Mouse (Mus musculus): Measurements from ENCODE around the gene Sipa1l3.

Sipa1l3 gene

DNA sequence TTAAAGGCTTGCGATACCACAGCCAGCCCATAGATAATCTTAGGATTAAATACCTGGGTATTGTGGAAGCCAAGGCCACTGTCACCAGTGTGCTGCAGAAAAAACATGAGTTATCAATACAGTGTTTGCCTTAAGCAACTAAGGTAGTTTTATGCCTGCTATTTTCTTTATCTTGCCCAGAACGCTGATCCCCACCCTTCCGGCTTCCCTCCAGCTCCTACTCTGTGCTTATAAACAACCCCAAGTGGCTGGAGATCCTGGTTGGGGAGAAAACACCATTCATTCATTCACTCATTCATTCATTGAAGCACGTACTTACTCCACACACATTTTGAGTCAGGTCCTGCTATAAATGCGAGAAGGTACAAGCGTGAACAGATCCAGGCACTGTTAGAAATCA lies 233.9 kb downstream of the Sipa1l3 start:
- no peak for DNase-seq (ENCODE audit: low spot score in 2 of 2)

- no peak for DNase-seq (ENCODE audit: low spot score in 2 of 2)
These were observed 234.6 kb downstream of the Sipa1l3 start for GRCm38 (mm10) chr7:29283876-29284275.

DNA sequence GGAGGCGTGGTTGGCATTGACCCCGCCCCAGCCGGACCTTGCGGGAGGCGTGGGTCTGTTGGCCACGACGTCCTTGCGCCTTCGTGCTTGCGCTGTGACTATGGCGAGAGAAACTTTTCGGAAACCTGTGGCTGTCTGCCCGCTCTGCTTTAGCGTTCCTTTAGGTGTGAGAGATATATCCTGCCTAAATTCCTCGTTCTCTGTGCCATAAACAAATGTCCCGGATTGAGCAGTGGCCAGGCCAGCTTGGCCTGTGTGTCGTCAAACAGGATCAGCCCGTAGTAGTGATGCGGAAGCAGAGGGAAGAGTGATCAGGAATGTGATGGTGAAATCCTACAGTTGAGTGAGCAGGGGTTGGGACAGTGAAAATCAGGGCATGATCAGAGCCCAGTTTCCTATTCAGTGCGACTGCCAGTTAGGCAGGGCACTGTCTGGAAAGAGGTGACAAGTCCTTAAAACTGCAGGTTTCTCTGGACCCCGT lies 236.3 kb downstream of the Sipa1l3 start:
- no peak for DNase-seq (ENCODE audit: low spot score in 2 of 2)

GRCm38 (mm10) chr7:29281201-29282073 lies 237.0 kb downstream of the Sipa1l3 start, which contains the start of gene Spint2:
Gene Spint2, minus strand, starts transcription at chr7:29281912.
- no peak for DNase-seq (ENCODE audit: low spot score in 2 of 2)

DNA sequence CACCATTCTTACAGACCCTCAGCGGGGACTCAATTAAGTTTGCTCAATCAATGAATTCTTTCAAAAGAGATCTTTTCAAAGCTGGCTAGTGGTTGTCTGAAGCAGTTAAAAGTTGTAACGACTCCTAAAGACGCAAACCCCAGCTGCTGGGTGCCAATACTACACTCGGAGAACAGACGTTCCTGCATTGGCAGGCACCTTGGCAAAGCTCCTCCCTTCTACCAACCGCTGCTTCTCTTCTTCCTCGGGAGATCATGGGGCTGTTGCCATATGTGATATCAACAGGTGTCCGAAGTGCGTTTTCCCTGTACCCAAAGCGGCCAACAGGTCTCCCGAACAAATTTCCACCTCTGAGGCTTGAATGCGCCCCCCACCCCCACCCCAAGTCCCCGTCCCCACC lies 237.6 kb downstream of the Sipa1l3 start:
- no peak for DNase-seq (ENCODE audit: low spot score in 2 of 2)

DNA sequence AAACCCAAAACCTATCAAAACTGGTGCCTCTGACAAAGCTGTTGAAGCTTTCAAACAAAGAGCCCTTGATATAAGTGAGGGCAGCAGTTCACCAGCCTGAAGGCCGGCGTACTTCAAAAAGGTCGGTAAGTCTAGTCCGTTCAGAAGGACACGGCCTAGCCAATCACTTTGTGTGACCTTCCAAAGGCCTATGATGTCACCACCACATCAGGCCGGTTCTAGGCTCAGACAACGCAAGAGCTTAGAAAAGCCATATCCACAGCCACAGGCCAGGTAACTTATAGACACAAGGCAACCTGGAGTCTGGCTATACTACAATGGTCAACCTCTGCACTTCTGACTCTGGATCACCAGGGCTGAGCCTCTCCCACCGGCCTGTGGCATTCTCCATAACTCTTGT lies 238.5 kb downstream of the Sipa1l3 start:
- DNase-seq (ENCODE audit: low spot score in 2 of 2): no peak

GRCm38 (mm10) chr7:29279261-29279660 lies 239.2 kb downstream of the Sipa1l3 start:
- DNase-seq (ENCODE audit: low spot score in 2 of 2): no peak

GRCm38 (mm10) chr7:29277510-29277909 lies 240.9 kb downstream of the Sipa1l3 start:
- no peak for DNase-seq (ENCODE audit: low spot score in 2 of 2)

GRCm38 (mm10) chr7:29276715-29277114 lies 241.7 kb downstream of the Sipa1l3 start:
- DNase-seq (ENCODE audit: low spot score in 2 of 2): no peak

GRCm38 (mm10) chr7:29271687-29272465 lies 246.6 kb downstream of the Sipa1l3 start:
- DNase-seq (ENCODE audit: low spot score in 2 of 2): no peak

DNA sequence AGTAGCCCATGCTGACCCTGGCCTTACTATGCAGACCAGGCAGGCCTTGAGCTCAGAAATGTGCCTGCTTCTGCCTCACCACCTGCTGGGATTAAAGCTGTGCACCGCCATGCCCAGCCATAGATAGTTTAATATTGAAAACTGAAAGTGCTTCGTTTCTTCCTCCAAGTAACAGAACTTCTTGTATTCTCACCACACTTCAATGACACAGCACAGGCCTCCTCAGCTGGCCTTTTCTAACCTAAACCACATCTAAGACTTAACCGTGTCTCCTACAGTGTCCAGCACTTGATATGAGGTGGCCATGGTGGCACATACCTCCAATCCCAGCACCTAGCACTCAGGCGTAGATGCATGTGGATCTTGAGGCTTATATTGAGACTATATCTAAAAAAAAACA lies 248.0 kb downstream of the Sipa1l3 start:
- DNase-seq (ENCODE audit: low spot score in 2 of 2): no peak
